Mouse (Mus musculus): ENCODE measurements at regions not wholly inside any gene's neighbourhood (a gene's known extent, or its start where the extent isn't known, plus 50 kb on each side); places are given as distances from the start of the nearest gene placed in this dataset.

DNA sequence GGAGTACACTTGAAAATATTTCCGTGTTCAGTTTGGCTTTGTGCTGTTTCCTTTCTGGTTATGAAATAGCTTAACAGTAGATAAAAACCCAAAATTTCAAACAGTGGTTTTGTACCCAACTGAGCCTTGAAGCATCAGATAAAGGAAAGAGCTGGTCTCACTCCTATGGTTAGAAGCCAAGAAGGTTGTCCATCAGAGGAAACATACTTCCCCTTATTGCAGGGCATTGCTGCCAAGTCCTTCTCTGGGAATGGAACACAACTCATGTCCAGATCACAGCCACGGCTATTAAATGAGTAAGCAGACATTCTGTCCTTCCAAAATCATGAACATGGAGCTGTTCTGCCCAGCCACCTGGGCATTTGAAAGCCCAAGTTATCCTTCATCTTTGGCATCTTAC, 393.1 kb downstream of the Gpam start:
- WGBS, result 84% methylated on average over 2 of the region's 2 CpGs
- no peaks in the 10 kb centered on the region for H3K4me1 ChIP-seq (replicated peaks)
- no peaks in the 10 kb centered on the region for H3K36me3 ChIP-seq
- H3K27me3 ChIP-seq (ENCODE audit: insufficient read depth, poor library complexity, severe bottlenecking), result no peaks in the 10 kb centered on the region
- H3K4me3 ChIP-seq, result no peak overlapping the region
- H3K27ac ChIP-seq, result no peak overlapping the region
- DNase-seq (ENCODE audit: low spot score), result no peak
- no peaks in the 10 kb centered on the region for H3K9me3 ChIP-seq

DNA sequence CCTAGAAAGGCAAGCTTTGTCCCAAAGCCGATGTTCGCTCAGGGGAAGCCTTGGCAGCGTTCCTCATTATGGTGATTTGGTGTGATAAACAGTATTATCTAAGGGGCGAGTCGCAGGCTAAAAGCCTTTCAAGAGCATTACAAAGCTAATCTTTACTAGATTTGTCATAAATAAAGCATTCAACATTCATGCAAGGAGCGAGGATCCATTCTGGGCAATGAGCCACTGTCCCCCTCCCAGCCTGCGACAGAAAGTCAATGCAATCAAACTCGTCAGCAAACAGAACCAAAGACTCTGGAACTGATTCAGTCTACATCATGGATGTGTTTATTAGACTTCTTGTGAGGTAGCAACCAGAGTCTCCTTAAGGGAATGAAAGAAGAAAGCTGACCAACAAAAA, 395.3 kb downstream of the Gpam start:
- H3K4me1 ChIP-seq (replicated peaks), result no peaks in the 10 kb centered on the region
- no peak for DNase-seq (ENCODE audit: low spot score)
- H3K9me3 ChIP-seq, result no peaks in the 10 kb centered on the region
- WGBS, result 86% methylated on average over 8 of the region's 8 CpGs
- no peaks in the 10 kb centered on the region for H3K27me3 ChIP-seq (ENCODE audit: insufficient read depth, poor library complexity, severe bottlenecking)
- no peak overlapping the region for H3K4me3 ChIP-seq
- no peaks in the 10 kb centered on the region for H3K36me3 ChIP-seq
- H3K27ac ChIP-seq, result no peak overlapping the region

DNA sequence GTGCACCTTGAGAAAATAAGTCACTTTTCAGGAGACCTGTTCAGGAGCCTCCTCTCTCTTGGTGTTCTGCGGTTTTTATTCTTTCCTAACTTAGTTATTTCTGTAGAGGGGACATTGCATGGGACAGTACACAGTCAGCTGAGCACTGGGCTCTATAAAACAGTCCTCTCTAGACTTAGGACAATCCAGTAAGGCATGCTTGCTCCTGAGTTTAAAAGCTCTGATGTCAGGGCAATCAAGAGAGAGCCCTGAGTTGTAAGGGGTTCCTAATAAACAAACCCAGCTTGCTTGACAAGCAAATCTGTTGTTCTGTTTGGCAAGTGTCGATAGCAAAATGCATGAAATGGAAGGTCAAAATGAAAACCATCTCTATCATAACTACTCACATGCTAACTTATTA, 395.7 kb downstream of the Gpam start:
- Histone ChIP-seq H3K4me1 (replicated peaks) (no peaks in the 10 kb centered on the region), H3K4me3 (no peak overlapping the region), H3K27me3 (ENCODE audit: insufficient read depth, poor library complexity, severe bottlenecking) (no peaks in the 10 kb centered on the region), H3K9me3 (no peaks in the 10 kb centered on the region), H3K27ac (no peak overlapping the region), H3K36me3 (no peaks in the 10 kb centered on the region)
- no peak for DNase-seq (ENCODE audit: low spot score)
- WGBS, result 90% methylated on average over 2 of the region's 2 CpGs

DNA sequence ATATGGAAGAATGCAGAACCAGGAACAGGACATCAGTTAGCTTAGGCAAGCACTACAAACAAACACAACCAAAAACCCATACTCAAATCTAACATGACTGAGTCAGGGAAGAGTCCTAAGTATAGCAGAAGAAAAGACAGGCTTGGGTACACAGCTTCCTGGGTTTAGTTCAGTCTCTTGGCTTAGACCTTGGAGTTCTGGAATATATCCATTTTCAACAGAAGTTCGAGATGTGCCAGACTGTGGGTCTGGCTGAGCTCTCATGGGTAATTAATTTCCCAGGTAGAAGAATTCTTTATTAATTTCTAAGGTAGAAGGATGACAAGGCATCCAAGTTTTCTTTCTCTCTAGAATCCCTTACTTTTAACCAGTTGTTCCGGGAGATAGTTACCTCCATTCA, 396.2 kb downstream of the Gpam start:
- Histone ChIP-seq H3K4me3 (no peak overlapping the region), H3K27me3 (ENCODE audit: insufficient read depth, poor library complexity, severe bottlenecking) (no peaks in the 10 kb centered on the region), H3K27ac (no peak overlapping the region), H3K36me3 (no peaks in the 10 kb centered on the region), H3K4me1 (replicated peaks) (no peaks in the 10 kb centered on the region), H3K9me3 (no peaks in the 10 kb centered on the region)
- WGBS, result 94% methylated on average over 2 of the region's 2 CpGs
- no peak for DNase-seq (ENCODE audit: low spot score)

DNA sequence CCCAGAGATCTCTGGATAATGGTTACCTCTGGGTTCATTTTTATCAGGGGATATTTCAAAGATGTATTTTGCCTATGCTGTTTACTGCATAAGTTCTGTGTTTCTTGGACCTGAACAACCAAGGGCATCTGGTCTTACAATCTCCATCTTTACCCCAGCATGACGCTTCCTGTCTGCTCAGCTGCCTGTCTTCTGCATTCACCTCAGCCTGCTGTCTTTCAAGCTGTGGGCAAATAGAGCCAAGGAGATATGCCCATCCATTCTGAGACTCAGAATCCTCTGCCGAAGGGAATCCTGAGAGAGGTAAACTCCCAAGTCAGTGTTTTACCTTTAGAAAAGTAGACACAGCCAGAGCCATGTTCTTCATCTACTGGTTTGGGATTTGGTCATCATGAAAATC, 396.7 kb downstream of the Gpam start:
- WGBS, result 90% methylated on average over 2 of the region's 2 CpGs

DNA sequence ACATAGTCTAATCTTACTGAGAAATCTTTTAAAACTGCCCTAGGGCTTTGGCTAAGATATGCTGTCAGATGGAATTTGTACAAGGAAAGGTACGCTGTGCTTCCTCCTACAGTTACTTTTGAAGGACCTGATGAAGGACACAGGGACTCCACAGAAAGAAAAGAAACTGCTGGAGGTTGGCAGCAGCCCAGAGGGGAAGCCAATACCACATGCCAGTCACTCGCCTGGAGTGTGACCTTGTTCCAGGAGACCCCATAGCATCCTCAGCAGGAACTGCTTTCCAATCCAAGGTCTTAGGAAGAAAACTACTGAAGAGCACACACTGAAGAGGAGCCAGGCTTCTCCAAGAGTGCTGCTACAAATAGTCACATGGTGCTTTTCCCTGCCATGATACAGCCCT, 404.9 kb downstream of the Gpam start:
- Histone ChIP-seq H3K27me3 (ENCODE audit: insufficient read depth, poor library complexity, severe bottlenecking) (no peaks in the 10 kb centered on the region), H3K4me1 (replicated peaks) (no peaks in the 10 kb centered on the region), H3K36me3 (no peaks in the 10 kb centered on the region), H3K9me3 (no peaks in the 10 kb centered on the region), H3K27ac (no peak overlapping the region), H3K4me3 (no peak overlapping the region)
- DNase-seq (ENCODE audit: low spot score), result no peak
- 71% methylated on average over 2 of the region's 2 CpGs for WGBS

More for the DNA sequence above, 396.7 kb downstream of the Gpam start:
- no peak for DNase-seq (ENCODE audit: low spot score)
- H3K9me3 ChIP-seq, result no peaks in the 10 kb centered on the region
- H3K4me1 ChIP-seq (replicated peaks), result no peaks in the 10 kb centered on the region
- no peaks in the 10 kb centered on the region for H3K27me3 ChIP-seq (ENCODE audit: insufficient read depth, poor library complexity, severe bottlenecking)
- H3K36me3 ChIP-seq, result no peaks in the 10 kb centered on the region
- no peak overlapping the region for H3K4me3 ChIP-seq
- H3K27ac ChIP-seq, result no peak overlapping the region

DNA sequence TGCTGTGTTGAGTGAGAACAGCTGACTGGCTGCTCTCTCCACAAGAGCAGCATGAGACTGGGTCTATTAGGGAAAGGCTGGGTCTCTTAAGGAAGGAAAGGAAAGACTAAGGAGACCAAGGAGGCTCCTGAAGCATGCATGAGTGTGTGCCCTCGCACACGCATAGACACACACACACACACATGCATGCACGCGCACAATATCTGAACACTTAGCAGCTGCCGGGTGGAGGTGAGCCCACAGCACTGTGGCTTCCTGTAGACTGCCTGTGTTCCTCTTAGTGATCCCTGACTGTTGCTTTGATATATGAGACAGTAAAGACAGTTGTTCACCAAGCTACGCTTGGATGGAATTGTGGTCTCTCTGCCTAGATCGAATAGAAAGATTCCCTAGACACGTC, 429.6 kb downstream of the Gpam start:
- Histone ChIP-seq H3K4me3 (no peak overlapping the region), H3K9me3 (no peaks in the 10 kb centered on the region), H3K27ac (no peak overlapping the region), H3K4me1 (replicated peaks) (no peaks in the 10 kb centered on the region), H3K36me3 (no peaks in the 10 kb centered on the region), H3K27me3 (ENCODE audit: insufficient read depth, poor library complexity, severe bottlenecking) (no peaks in the 10 kb centered on the region)
- DNase-seq (ENCODE audit: low spot score), result no peak
- 90% methylated on average over 8 of the region's 8 CpGs for WGBS

DNA sequence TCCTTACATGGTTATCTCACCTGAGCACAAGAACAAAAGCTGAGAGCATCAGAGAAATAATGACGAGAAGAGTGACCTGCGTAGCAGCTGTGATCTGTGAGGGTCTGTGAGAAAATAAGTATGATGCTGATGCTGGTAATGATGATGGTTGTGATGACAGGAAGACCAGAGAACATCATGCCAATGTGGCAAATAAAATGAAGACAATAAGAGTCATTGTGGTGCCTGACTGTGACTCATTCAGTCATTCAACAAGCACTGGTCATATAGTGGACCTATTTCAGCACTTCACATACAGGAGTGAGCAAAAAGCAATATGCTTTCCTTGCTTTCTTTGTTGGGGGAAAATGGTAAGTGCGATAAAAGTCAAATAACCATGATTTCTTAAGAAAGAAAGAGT, 433.3 kb downstream of the Gpam start:
- H3K4me3 ChIP-seq, result no peak overlapping the region
- DNase-seq (ENCODE audit: low spot score), result no peak
- H3K9me3 ChIP-seq, result no peaks in the 10 kb centered on the region
- H3K4me1 ChIP-seq (replicated peaks), result no peaks in the 10 kb centered on the region
- no peaks in the 10 kb centered on the region for H3K36me3 ChIP-seq
- 92% methylated on average over 3 of the region's 3 CpGs for WGBS
- no peak overlapping the region for H3K27ac ChIP-seq
- H3K27me3 ChIP-seq (ENCODE audit: insufficient read depth, poor library complexity, severe bottlenecking), result no peaks in the 10 kb centered on the region

DNA sequence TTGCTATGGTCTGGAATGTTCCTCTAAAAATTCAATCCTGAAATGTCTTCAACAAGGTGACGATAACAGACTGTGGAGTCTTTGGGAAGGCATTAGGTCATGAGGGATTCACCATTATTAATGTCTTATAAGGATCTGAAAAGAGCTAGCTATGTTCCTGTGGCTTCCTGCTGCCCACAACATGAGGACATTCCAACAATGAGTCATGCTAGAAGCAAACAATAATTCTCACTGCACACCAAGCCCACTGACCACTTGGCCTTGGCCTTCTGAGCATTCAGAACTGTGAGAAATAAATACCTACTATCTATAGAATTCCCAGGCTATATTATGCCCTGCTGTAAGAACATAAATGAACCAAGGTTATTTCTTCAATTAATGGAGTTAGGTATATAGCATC, 433.9 kb downstream of the Gpam start:
- Histone ChIP-seq H3K36me3 (no peaks in the 10 kb centered on the region), H3K27me3 (ENCODE audit: insufficient read depth, poor library complexity, severe bottlenecking) (no peaks in the 10 kb centered on the region), H3K9me3 (no peaks in the 10 kb centered on the region), H3K27ac (no peak overlapping the region), H3K4me3 (no peak overlapping the region), H3K4me1 (replicated peaks) (no peaks in the 10 kb centered on the region)
- DNase-seq (ENCODE audit: low spot score), result no peak
- whole genome bisulfite sequencing, result 85% methylated on average over 1 of the region's 1 CpGs

DNA sequence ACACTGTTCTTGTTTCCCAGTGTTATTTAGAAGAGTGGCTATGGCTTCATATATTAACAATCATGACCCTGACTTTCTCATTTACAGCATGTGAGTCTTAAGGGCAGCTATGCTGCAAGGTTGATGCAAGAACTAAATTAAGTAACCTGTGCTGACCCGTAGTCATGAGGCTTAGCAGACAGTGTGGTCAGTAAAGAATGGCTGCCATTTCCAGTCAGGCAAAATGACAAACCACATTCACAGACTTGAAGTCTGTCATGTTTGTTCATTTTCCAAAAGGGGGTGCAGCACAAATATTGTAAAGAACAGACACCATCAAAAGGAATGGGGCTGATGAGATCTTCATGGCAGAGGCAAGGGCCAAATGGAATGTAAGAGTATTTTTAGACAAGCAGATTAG, 435.2 kb downstream of the Gpam start:
- H3K4me1 ChIP-seq (replicated peaks), result no peaks in the 10 kb centered on the region
- H3K9me3 ChIP-seq, result no peaks in the 10 kb centered on the region
- H3K4me3 ChIP-seq, result no peak overlapping the region
- H3K27me3 ChIP-seq (ENCODE audit: insufficient read depth, poor library complexity, severe bottlenecking), result no peaks in the 10 kb centered on the region
- WGBS, result 83% methylated on average over 1 of the region's 1 CpGs
- no peak overlapping the region for H3K27ac ChIP-seq
- H3K36me3 ChIP-seq, result no peaks in the 10 kb centered on the region
- no peak for DNase-seq (ENCODE audit: low spot score)

DNA sequence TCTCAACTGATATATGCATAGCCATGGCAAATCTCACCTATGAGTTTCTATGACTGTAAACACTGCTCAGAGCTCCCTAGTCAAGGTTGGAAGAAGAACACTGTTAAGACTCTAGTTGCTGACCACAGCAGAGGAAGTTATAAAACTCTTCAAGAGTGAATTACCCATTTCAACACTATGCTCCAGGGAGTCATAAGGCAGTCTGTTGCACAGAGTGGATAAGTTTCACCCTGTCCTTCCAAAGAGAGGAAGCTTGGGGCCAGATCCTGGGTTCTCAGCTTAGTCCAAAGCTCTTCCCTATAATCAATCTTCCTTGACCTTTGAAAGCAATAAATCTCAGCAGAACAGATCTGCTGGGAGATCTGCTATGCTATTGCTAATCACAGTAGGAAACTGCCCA, 438.4 kb downstream of the Gpam start:
- Histone ChIP-seq H3K4me1 (replicated peaks) (no peaks in the 10 kb centered on the region), H3K27me3 (ENCODE audit: insufficient read depth, poor library complexity, severe bottlenecking) (no peaks in the 10 kb centered on the region), H3K27ac (no peak overlapping the region), H3K4me3 (no peak overlapping the region), H3K9me3 (no peaks in the 10 kb centered on the region), H3K36me3 (no peaks in the 10 kb centered on the region)
- DNase-seq (ENCODE audit: low spot score), result no peak

DNA sequence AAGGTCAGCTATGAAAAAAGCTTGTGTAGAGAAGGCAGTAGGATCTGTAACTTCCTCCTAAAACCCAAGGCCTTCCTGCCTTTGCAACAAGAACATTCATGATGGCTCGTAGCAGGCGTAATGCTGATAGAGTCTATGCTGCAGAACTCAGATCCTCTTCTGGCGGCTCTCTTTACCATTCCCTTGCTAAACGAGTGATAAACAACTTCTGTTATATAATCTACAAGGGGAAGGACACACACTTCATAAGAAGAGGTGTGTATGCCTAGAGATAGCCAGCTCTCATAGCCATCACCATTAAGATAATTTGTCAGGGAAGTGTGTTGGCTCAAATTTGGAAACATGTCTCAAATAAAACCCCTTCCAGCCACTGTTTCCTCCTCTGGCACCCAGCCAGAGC, 441.9 kb downstream of the Gpam start:
- Histone ChIP-seq H3K36me3 (no peaks in the 10 kb centered on the region), H3K9me3 (no peaks in the 10 kb centered on the region), H3K27ac (no peak overlapping the region), H3K4me1 (replicated peaks) (no peaks in the 10 kb centered on the region), H3K27me3 (ENCODE audit: insufficient read depth, poor library complexity, severe bottlenecking) (no peaks in the 10 kb centered on the region), H3K4me3 (no peak overlapping the region)
- 91% methylated on average over 4 of the region's 4 CpGs for WGBS
- no peak for DNase-seq (ENCODE audit: low spot score)

Data from hindbrain, embryonic 10.5 days (tissue).